Mouse (Mus musculus) C2C12 (cell line): ENCODE measurements around the gene Gm1123.

Experiments used
- CTCF ChIP-seq: IDR thresholded peaks from one replicate; pipeline ENCODE4 v1.5.1; 2011; ENCODE audit not compliant: control insufficient read depth, insufficient read depth, insufficient read length
- MYOG ChIP-seq: IDR thresholded peaks from one replicate; pipeline ENCODE4 v1.6.1; 2011; ENCODE audit not compliant: control insufficient read depth, insufficient read length; ENCODE audit errors: extremely low read depth

GRCm38 (mm10) chr9:99034111-99034510 is 1.4 kb downstream of the Gm1123 start:
- TF ChIP-seq CTCF (no peak), MYOG (no peak)
